Mouse (Mus musculus): ENCODE measurements at regions not wholly inside any gene's neighbourhood (a gene's known extent, or its start where the extent isn't known, plus 50 kb on each side); places are given as distances from the start of the nearest gene placed in this dataset.

DNA sequence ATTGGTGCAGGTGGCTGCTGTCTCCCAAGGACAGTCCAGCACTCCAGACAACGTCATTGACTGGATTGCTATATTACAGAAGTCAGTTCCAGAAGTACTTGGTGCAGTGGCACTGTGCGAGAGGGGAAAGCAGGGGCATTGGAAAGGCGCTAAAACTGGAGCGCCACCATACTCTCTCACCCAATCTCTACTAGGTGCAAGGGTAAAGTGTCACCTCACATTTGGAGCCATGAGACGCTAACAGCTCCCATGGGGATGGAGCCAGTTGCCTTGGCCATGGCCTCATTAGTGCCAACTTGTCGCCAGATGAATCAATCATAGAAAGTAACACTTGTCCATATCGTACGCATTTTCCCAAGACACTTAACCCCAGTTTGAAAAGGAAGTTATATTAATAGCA lies 1617.2 kb upstream of the Gulo start:
- no peak for DNase-seq (ENCODE audit: extremely low spot score)

DNA sequence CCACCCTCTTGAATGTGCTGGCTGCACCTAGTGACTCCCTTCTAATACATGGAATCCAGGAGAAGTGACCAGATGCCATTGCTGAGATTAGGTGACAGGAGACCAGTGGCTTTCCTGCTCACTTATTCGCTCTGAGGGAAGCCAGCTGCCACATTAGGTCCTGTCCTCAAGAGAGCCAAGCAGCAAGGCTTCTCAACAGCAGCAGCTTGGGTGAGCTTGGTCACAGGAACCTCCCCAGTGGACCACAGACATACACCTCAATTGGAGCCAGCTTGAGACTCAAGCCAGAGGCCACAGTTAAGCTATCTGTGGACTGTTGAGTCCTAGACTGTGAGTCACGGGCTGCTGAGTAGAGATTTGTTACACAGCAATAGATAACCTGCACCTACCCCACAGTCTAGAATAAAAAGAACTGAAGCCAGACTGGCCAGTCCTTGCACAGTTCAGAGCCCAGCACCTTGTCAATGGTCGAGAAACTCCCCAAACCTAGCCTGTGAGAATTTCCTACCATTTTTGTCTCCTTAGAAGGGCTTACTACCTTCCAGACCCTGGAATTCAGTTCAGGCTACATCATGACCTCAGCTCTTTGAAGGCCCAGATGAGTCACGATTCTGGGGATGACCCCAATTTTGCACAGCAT lies 1615.0 kb upstream of the Gulo start:
- no peak for DNase-seq (ENCODE audit: extremely low spot score)

DNA sequence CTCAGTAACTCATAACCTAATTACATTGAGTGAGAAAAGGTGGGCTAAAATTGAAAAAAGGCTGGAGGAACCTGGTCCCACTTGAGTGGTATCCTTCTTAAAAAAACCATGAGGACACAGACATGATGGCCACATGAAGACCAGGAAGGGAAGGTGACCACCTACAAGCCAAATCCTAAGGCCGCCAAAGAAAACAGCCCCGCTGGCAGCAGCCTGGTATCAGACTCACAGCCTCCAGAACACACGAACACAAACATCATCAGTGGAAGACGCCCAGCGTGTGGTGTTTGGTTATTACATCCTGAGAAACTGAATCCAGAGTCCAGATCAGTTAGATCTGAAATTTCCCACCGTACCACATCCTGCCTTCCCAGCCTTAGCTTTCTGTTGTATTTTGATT lies 1613.9 kb upstream of the Gulo start:
- no peak for DNase-seq (ENCODE audit: extremely low spot score)

DNA sequence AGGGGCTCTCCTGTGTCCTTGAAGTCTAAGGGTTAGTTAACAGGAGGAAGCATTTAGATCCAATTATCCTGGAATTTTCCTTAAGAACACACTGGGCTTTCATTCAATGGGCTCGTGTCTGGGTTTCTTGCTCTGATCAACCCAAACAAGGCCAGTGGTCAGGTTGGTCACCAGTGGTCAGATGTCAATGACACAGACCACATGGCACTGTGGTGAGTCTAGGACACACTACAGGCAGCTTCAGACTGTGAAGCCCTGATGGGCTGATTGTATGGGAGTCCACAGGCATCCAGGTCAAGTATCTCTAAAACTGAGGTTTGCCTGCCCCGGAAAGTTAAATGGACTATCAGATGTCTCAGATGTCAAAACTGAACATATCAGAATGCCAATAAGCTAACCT lies 1612.5 kb upstream of the Gulo start:
- no peak for DNase-seq (ENCODE audit: extremely low spot score)

DNA sequence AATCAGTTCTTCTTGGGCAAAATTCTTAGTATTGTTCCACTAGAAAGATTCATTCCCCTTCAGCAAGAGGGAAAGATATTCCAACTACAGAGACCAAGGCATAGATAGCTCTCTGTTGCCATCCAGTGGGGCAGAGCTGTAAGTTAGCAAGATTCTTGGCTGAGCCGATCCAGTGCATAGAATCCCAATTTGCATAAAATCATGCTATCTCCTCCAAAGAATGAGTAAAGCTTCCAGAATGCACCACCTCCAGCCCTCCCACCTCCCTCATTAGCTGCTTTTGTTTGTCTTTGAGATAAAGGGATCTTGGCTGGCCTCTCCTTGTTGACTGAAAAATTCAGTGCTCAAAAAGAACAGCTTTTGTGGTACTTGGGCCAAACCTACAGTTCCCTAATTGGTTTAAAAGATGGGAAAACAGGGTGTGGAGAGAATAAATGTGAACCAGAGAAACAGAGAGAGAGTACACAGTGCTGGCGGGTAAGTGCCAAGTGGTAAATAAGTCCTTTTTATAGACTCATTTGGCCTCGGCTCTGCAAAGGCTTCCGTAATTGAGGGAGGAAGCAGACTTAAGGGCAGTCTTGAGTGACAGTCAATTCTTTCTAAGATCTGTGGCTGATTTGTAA lies 1612.0 kb upstream of the Gulo start:
- DNase-seq (ENCODE audit: extremely low spot score): peak; percentile 69

DNA sequence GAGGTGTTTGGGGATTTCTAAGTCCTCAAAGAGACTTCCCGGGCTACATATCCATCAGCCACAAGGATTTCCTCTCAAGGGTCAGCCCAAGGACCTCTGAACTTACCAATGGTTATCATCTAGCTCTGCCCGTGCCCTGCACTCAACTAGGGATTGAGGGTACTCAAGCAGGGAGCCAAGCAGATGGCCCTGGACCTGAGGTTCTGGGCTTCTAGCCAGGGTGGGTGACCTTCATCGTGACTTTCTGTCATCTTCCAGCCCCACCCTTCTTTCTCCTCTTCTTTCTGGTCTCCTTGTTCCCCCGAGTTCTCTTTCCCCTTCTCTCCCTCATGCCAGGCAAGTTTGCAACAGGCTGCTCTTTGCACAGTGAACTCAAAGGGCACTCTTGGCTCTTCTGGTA lies 1610.6 kb upstream of the Gulo start:
- no peak for DNase-seq (ENCODE audit: extremely low spot score)

DNA sequence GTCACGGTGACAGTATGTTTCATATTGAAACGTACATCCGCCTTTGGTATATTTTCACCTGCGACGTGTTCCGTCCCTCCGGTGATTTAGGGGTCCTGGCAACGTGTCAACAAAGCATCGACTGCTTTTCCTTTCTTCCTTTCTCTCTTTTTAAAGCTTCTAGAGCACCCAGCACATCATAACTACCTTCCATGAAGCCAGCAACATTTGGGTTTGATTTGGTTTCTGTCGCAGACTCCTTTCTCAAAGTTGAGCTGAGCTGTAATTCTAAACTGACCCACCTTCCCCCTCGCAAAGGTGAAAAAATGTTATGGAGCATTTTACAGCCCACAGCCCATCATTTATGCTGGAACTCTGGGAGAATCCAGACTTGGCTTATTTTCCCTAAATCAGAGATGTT lies 1605.4 kb upstream of the Gulo start:
- DNase-seq (ENCODE audit: extremely low spot score): no peak

DNA sequence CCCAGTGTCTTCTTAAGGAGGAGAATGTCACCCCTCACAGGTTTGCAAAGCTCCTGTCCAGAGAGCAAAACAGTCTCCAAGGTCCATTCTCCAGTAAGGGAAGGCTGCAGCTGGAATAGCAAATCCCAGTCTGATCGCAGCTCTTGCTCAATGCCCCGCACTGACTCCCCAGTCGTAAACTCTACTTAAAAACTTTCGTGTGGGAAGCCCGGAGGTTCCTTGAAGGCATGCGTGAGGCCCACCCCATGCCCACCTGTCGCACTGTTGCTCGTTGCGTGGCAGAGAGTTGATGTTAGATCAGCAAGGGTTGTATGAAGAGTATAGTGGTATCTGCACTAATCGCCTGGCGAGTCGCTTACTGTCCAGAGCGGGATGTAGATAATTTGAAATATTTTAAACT lies 1604.7 kb upstream of the Gulo start:
- DNase-seq (ENCODE audit: extremely low spot score): no peak

DNA sequence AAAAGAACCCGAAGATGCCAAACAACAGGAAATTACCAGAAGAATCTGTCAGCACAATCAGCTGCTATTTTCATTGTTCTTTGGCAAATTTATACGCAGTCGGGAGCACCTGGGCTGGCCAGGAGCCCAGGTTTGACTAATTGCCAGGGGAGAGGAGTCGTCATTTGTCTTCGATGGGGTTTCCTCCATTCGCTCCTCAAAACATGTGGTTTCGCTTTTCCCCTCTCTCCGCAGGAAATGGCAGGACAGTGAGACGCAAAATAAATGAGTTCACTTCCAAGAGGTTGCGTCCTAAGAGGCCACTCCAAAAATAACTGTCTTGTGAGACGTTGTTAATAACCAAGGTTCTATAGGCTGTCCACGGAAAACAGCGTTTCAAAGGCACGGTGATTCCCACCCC lies 1604.2 kb upstream of the Gulo start:
- DNase-seq (ENCODE audit: extremely low spot score): no peak

DNA sequence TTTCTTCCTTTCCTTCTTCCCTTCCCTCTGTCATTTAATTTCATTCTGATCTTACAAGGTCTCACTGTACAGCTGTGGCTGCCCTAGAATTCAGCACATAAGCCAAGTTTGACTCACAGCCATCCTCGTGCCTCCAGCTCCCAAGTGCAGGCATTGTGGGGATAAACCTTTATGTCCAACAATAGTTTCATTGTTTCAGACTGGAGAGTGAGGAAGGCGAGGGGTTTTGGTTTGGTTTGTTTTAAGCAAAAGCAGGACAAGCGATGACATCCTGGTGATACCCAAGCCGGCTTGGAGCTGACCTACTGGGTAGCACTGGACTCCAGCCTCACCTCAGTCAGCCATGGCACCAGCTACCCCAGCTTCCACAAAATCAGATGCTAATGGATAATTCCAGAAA lies 1603.5 kb upstream of the Gulo start:
- DNase-seq (ENCODE audit: extremely low spot score): no peak

DNA sequence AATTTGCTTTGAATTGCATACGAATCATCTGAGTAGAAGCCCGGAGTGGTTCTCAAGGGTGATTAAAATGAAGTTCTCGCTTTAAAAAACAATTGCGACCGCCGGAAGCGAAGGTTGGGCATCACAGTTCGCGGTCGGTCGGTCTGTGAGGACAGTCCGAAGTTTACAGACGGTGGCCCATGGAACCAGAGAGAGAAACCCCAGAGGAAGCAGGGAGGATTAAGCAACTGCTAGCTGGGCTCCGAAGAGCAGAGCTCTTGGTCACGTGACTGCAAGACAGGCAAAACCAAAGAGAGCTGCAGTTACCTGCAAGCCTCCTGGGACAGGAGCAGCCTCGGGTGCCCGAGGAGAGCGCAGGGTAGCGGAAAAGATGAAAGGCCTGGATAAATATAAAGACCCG lies 1599.3 kb upstream of the Gulo start:
- peak; percentile 50 for DNase-seq (ENCODE audit: extremely low spot score)

DNA sequence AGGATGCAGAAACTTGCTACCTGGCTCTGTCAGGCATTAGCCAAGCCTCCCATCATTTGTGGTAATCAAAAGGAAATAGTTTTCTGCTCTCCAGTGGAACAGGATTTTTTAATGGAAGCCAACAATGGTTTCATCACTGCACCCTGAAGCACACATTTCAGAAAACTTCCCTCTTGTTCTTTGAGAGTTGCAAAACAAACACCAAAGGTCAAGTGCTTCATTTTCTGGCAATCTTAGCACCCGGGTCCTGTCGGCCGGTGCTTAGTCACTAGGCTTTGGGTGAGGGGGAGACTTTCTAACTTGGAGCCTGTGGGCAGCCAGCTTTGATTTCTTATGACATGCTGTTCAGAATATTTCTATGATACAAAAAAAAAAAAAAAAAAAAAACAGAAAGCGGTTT lies 1594.0 kb upstream of the Gulo start:
- no peak for DNase-seq (ENCODE audit: extremely low spot score)

DNA sequence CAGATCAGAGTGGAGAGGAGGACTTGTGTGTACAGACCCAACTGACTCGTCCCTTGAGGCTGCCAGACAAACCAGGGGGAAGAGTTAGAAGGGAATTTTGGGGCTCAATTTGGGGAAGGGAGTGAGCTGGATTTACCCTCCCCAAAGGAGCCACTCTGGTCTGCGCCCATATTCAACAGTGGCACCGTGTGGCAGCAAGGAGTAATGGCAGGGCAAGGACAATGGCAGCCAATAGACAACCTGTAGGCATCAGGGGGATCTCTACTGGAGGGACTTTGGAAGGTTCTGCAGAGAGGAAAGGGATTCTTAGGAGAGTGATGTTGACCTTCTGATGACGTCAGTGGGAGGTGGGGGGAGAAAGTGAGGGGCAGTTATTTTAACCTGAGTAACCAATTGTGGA lies 1590.7 kb upstream of the Gulo start:
- DNase-seq (ENCODE audit: extremely low spot score): no peak

DNA sequence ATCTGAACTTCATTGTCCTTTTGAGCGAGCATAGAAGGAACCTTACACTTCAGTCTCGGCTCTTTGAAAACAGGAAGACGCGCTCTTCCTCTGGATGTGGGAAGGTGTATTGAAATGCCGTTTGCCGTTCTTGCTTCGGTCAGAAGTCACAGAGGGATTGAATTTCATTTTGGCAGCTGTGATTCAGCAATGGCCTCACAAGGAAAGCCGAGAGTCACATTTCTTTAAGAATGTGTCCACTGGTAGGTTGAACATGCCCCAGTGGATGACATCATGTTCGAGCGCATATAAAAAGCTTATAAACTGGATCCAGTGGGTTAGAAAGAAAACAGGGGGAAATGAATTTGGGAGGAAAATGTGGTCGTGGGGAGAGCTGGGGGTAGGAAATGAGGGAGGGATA lies 1579.6 kb upstream of the Gulo start:
- DNase-seq (ENCODE audit: extremely low spot score): no peak

DNA sequence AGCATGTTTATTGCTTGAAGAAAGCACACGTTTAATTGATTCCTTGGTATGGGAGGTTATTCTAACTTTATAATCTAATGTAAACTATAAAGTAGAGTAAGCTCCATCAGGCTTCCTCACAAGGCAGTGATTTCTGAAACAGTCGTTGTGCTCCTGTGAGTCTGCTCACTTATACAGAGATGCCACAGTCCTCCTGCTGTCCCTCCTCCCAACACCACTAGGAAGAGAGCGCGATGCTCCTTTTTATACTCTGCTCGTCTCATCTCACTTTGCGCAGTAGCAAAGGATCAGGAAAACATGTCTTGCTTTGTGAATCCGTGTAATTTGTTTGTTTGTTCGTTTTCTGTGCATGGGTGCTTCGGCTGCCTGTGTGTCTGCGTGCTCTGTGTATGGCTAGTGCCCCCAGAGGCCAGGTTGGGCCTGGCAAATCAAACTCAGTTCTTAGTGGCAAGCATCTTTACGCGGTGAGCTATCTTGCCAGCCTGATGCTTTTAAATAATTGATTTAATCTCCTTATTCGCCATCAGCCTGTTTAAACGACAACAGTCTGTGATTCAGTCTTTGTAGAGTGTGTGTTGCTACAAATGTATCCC lies 1575.5 kb upstream of the Gulo start:
- no peak for DNase-seq (ENCODE audit: extremely low spot score)

DNA sequence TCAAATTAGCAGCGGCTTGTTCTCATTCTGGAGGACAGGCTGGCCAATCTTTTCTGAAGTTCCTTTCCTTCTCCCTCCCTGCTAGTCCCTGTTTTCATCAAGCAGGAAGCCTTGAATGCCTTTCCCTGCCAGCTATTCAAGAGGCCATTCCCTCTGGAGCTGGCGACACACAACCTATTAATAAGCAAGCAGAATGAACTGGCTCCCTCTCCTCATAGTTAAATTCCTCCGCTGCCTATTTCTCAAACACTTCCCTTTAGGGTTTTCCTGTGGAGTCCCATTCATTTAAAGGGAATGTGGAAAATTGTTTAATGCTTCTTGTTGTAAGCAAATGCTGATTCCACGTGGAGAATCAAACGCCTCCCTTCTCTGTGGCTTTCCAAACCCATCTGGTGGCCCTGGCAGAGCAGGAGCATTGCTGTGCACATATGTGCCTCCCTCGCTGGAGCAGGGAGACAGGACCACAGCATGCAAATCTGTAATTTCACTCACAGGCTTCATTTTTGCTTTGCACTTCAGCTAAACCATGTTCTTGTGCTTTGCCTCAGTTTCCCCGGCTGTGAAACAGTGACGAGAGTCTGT lies 1573.3 kb upstream of the Gulo start:
- DNase-seq (ENCODE audit: extremely low spot score): no peak

DNA sequence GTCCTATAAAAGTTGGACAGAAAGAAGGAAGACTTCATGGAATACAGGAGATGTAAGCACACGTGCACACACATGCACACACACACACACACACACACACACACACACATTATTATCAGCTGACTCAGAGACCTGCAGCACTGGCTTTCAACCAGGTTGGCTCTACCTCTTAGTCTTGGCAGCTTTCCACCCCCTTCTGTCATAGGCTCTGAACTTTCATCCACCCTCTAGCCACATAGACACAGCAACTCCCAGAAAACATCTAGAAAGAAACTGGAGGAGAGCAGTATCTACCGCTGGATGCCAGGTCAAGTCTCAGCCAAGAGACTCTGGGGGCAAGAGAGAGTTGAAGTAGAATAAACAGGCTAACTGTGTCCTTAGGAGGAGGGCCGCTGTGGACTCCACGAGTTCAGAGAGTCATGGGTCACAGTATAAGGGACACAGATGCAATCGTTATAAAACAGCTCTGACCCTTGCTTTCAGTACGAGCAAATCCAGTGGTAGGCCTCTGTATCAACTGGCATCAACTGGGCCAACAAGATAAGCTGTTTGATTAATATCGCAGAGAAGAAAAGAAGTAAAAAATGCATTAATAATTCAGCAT lies 1565.4 kb upstream of the Gulo start:
- DNase-seq (ENCODE audit: extremely low spot score): no peak

DNA sequence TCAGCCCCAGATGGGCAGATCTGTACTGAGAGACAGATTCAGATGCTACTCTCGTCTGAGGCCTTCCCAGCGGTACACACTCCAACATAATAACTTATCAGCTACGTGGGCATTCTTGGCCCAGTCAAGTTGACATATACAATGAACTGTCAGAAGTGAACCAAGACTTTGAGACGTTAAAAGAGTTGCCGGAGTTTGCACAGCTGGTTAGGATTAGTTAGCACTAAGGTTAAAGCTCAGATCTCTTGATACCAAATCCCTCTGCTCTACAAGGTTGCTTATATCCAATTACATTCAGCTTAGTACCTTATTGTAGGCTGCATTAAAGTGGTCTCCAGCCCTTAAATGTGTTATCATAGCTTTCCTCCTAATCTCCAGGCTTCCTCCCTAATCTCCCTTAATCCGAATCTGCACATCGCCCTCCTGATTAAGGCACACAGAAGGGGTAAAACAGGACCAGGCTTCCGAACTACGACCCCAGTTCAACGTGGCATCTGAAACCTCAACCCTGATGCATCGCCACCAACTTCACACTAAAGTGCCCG lies 1564.5 kb upstream of the Gulo start:
- DNase-seq (ENCODE audit: extremely low spot score): no peak

DNA sequence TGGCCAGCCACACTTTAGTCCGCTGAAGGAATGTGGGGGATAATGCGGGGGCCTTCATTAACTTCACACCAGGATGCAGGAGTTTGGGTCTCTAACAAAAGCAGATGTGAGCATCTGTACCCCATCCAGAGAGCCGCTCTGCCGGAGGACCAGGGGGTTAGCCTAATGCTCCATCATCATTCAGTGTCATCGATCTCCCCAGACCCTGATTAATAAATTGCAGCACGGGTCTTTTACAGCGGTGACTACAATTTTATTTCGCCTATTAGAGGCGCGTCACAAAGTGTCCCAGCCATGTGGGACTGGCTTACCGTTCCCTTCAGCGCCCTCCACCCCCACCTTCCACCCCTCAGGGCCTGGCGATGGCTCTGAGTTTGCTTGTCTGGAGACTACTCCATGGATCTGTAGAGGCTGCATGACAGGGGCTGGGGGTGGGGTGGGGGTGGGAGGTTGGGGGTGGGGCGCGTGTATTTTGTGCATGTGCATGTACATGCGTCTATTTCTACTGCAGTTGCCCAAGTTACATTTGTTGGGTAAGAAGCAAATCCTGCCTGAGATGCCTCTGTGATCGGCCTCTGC lies 1560.8 kb upstream of the Gulo start:
- DNase-seq (ENCODE audit: extremely low spot score): peak; percentile 33

DNA sequence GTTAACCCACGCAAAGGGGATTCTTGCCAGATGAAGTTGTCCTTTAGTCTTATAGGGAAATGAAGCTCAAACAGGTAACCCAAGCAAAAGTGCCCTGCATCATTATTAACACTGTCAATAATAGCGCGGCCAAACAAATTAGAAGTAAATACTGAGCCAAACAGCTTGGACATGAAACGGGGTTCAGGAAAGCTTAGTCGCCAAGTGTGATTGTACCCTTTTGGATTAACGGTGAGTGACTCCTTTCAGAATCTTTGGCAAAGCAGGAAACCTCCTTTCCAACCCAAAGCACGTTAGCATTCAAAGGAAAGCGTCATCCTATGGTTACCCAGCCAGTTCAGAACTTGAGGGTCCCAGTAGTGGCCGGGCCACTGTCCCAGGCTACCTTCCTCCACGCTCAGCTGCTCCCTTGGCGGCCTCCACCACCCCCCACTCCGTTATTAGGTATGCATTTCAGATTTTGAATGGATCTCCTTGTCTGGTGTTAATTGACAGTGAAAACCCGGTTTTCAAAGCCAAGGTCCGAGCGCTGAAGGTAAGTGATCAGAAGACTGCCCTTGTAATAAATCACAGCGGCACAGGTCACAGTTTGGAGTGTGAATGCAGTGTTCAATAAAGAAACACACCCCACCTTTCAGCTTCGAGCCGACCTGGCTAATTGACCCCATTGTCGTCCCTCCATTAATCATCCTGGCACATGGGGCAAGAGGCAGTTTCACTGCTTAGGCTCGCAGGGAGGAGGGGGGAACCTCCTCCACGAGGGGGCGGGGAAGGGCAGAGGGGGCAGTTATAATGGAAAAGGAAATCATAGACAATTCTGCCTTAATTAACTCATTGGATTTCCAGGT lies 1560.1 kb upstream of the Gulo start:
- peak; percentile 75 for DNase-seq (ENCODE audit: extremely low spot score)

DNA sequence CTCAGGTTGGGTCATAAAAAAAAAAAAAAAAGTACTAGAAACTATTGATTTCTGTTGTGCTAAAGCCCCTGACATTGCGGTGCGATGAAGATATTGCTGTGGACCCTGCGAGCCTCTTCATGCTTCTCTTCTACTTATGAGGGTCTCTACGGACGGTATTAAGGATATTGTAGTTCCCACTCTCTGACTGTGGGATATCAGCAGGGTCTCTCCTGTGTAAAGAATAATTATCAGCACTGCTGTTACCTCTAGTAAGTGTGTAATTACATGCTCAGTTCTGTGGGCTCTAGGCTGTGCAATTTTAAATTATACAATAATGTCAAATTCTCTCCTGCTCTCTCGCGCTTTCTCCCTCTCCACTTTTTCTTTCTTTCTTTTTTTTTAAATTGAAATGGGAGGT lies 1545.9 kb upstream of the Gulo start:
- no peak for DNase-seq (ENCODE audit: extremely low spot score)

Data from embryo, embryonic 9.5 days (tissue).